Mouse (Mus musculus): ENCODE data around the gene Ear2. TPM values are rescaled to one million over a fixed set of nuclear protein-coding genes. Genes with fewer than 3 reads are reported as not detected.
"Not testable (repeated sequence)": the region's sequence is repeated elsewhere in the genome, so short reads cannot be mapped to it uniquely, and the experiment has no call there.

Ear2 gene
- polyA plus RNA-seq (2012; rRNA removed), result 47.1 and 61.4 TPM in 2 replicates

DNA sequence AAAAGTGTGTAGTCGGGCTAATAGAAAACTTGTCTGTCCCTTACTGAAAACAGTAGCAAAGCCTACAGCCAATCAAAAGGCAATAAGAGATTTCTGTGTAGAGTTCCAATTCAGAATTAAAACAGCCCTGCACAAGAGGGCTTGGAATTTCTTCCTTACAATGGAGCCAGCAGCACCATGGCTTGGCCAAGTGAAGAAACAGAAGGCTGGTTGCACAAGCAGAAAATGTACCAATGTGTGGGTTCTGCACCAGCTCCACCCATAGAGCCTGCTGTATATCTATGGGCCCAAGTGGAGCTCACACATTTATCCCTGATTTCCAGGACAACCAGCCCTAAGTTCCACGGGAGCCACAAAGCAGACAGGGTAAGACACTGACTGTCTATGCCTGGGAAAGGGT, at the start of gene Ear2:
TSS of gene Ear2 (plus strand) at position 301 of the 400 bp plus-strand sequence.
- DNase-seq; H3K27ac ChIP-seq (ENCODE audit: control insufficient read depth, insufficient read depth, low read length); H3K36me3 ChIP-seq (ENCODE audit: control insufficient read depth, insufficient read depth, low read length); H3K4me3 ChIP-seq (ENCODE audit: control insufficient read depth, insufficient read depth, low read length); H3K27me3 ChIP-seq (ENCODE audit: control insufficient read depth, insufficient read depth, low read length); H3K4me1 ChIP-seq (replicated peaks; ENCODE audit: control insufficient read depth, insufficient read depth, low read length): not testable (repeated sequence)
- 94% methylated on average over 2 of the region's 2 CpGs for WGBS

GRCm38 (mm10) chr14:44067879-44068278, 34.6 kb upstream of the Ear2 start:
- not testable (repeated sequence) for H3K4me1 ChIP-seq (replicated peaks; ENCODE audit: control insufficient read depth, insufficient read depth, low read length); DNase-seq; H3K36me3 ChIP-seq (ENCODE audit: control insufficient read depth, insufficient read depth, low read length); H3K4me3 ChIP-seq (ENCODE audit: control insufficient read depth, insufficient read depth, low read length); H3K27ac ChIP-seq (ENCODE audit: control insufficient read depth, insufficient read depth, low read length); H3K27me3 ChIP-seq (ENCODE audit: control insufficient read depth, insufficient read depth, low read length)
- 65% methylated on average over 1 of the region's 1 CpGs for WGBS

DNA sequence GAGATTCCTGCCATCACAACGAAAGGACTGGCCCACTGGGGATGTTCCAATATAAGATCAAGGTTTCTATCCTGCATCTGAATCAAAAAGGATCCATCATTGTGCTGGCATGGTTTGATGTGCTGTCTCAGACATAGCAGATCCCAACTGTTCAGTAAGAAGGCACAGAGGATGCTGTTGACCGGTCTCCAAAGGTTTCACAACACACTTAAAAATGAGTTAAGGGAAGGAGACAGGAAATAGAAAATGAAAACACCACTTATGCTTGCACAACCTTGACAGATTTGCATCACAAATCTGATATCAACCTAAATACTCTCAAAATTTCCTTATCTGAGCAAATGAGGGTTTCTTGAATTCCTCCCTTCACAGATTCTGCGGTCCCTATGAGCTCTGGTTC, 31.9 kb upstream of the Ear2 start:
- 81% methylated on average over 2 of the region's 3 CpGs for WGBS
- DNase-seq; H3K4me1 ChIP-seq (replicated peaks; ENCODE audit: control insufficient read depth, insufficient read depth, low read length): not testable (repeated sequence)

GRCm38 (mm10) chr14:44077785-44078341, 24.6 kb upstream of the Ear2 start:
- H3K36me3 ChIP-seq (ENCODE audit: control insufficient read depth, insufficient read depth, low read length); H3K27me3 ChIP-seq (ENCODE audit: control insufficient read depth, insufficient read depth, low read length); H3K4me3 ChIP-seq (ENCODE audit: control insufficient read depth, insufficient read depth, low read length); H3K27ac ChIP-seq (ENCODE audit: control insufficient read depth, insufficient read depth, low read length); DNase-seq; H3K4me1 ChIP-seq (replicated peaks; ENCODE audit: control insufficient read depth, insufficient read depth, low read length): not testable (repeated sequence)
- WGBS, result 68% methylated on average over 5 of the region's 5 CpGs

More for the DNA sequence above, 31.9 kb upstream of the Ear2 start:
- H3K36me3 ChIP-seq (ENCODE audit: control insufficient read depth, insufficient read depth, low read length); H3K4me3 ChIP-seq (ENCODE audit: control insufficient read depth, insufficient read depth, low read length); H3K27ac ChIP-seq (ENCODE audit: control insufficient read depth, insufficient read depth, low read length); H3K27me3 ChIP-seq (ENCODE audit: control insufficient read depth, insufficient read depth, low read length): not testable (repeated sequence)

- not testable (repeated sequence) for H3K27me3 ChIP-seq (ENCODE audit: control insufficient read depth, insufficient read depth, low read length); H3K4me1 ChIP-seq (replicated peaks; ENCODE audit: control insufficient read depth, insufficient read depth, low read length); H3K36me3 ChIP-seq (ENCODE audit: control insufficient read depth, insufficient read depth, low read length); H3K27ac ChIP-seq (ENCODE audit: control insufficient read depth, insufficient read depth, low read length); H3K4me3 ChIP-seq (ENCODE audit: control insufficient read depth, insufficient read depth, low read length); DNase-seq
- 96% methylated on average over 1 of the region's 1 CpGs for WGBS
Observed at GRCm38 (mm10) chr14:44086588-44086987, 15.9 kb upstream of the Ear2 start.

- not testable (repeated sequence) for H3K4me1 ChIP-seq (replicated peaks; ENCODE audit: control insufficient read depth, insufficient read depth, low read length); H3K4me3 ChIP-seq (ENCODE audit: control insufficient read depth, insufficient read depth, low read length); H3K27ac ChIP-seq (ENCODE audit: control insufficient read depth, insufficient read depth, low read length); H3K27me3 ChIP-seq (ENCODE audit: control insufficient read depth, insufficient read depth, low read length); H3K36me3 ChIP-seq (ENCODE audit: control insufficient read depth, insufficient read depth, low read length); DNase-seq
- 72% methylated on average over 2 of the region's 2 CpGs for WGBS
Observed at GRCm38 (mm10) chr14:44087535-44087934, 14.9 kb upstream of the Ear2 start.

DNA sequence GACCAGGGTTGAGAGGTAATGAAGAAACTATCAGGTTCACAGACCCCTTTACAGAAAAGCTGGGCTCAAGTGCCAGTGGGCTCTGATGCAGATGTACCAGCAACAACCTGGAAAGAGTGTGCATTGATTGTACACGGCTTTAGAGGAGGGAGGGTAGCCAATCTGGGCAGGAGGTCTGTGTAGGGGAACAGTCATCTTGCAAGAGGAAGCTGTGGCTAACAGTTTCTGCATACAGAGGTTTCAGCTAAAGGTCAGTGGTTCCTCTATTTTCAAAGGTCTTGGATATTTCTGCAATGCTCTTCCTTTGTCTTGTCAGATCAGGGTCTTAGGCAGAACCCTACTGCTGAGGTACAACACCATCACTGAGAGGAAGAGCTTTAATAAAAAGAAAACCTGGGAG, 10.9 kb upstream of the Ear2 start:
- WGBS, result 6% methylated on average over 1 of the region's 1 CpGs
- H3K4me3 ChIP-seq (ENCODE audit: control insufficient read depth, insufficient read depth, low read length); H3K36me3 ChIP-seq (ENCODE audit: control insufficient read depth, insufficient read depth, low read length); H3K4me1 ChIP-seq (replicated peaks; ENCODE audit: control insufficient read depth, insufficient read depth, low read length); DNase-seq; H3K27me3 ChIP-seq (ENCODE audit: control insufficient read depth, insufficient read depth, low read length); H3K27ac ChIP-seq (ENCODE audit: control insufficient read depth, insufficient read depth, low read length): not testable (repeated sequence)

GRCm38 (mm10) chr14:44094445-44094844, 8.0 kb upstream of the Ear2 start:
- not testable (repeated sequence) for H3K4me1 ChIP-seq (replicated peaks; ENCODE audit: control insufficient read depth, insufficient read depth, low read length); H3K27me3 ChIP-seq (ENCODE audit: control insufficient read depth, insufficient read depth, low read length); H3K4me3 ChIP-seq (ENCODE audit: control insufficient read depth, insufficient read depth, low read length); H3K36me3 ChIP-seq (ENCODE audit: control insufficient read depth, insufficient read depth, low read length); H3K27ac ChIP-seq (ENCODE audit: control insufficient read depth, insufficient read depth, low read length); DNase-seq
- WGBS, result 90% methylated on average over 5 of the region's 5 CpGs

DNA sequence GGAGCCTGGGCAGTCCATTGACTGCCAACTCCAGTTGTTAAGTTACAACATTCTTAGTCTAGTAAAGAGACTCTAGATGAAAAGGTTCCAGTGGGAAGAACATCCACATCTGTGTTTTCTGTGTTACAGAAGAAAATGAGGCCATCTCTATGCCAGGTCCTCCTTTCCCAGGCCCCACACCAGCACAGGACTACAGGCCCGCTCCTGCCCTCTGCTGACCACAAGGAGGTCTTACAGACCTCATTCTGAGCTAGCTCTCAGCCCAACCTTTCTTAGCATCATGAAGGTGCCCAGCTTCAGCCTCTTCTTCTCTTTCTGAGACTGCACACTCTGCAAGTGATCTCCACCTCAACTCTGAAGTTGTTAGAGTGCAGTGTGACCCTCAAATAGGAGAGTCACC, 2.4 kb upstream of the Ear2 start:
- not testable (repeated sequence) for H3K27ac ChIP-seq (ENCODE audit: control insufficient read depth, insufficient read depth, low read length); H3K36me3 ChIP-seq (ENCODE audit: control insufficient read depth, insufficient read depth, low read length); H3K4me1 ChIP-seq (replicated peaks; ENCODE audit: control insufficient read depth, insufficient read depth, low read length); H3K27me3 ChIP-seq (ENCODE audit: control insufficient read depth, insufficient read depth, low read length); H3K4me3 ChIP-seq (ENCODE audit: control insufficient read depth, insufficient read depth, low read length); DNase-seq
- WGBS, result no CpG with 5 or more reads among the region's 1 CpGs

Measured in thymus, adult 2 months (tissue).